19 mouse cellular contexts compared by ENCODE assay signal in genomic region chr8:95848061-95848551, GRCm38 (mm10). TPM values are rescaled to one million over a fixed set of nuclear protein-coding genes. Genes with fewer than 3 reads are reported as not detected.
DNase-seq lines count a peak whose midpoint lies in the region; ATAC-seq and TF ChIP-seq lines count a peak whose summit lies in the region.
"Had no signal": no experiment of that assay in that cellular context is flagged by ENCODE, and none has a peak within 500 bp of the region (broad histone marks: within the 10 kb centered on the region; RNA-seq: fewer than 3 reads in every experiment).

No protein-coding gene starts in this region.

- H3ac ChIP-seq in myocyte (ENCODE audit: control insufficient read depth, insufficient read length) = no peak overlapping the region

- no peak for TF ChIP-seq POLR2A in brain, embryonic 14.5 days (IDR thresholded peaks at IDR 0.05; ENCODE audit: borderline replicate concordance, extremely low read depth, insufficient read depth, insufficient read length, poor library complexity, severe bottlenecking)
- TF ChIP-seq POLR2A in myocyte (IDR thresholded peaks at IDR 0.05; ENCODE audit: insufficient read length, low read depth) = no peak

- H3K4me1 ChIP-seq in heart, embryonic 15.5 days (replicated peaks) = peaks cover 16% of the 10 kb centered on the region
- H3K4me1 ChIP-seq in heart, embryonic 11.5 days (ENCODE audit: control insufficient read depth, insufficient read depth, low read length) = peaks cover 9% of the 10 kb centered on the region

- DNase-seq in right cerebral cortex, postnatal 25 days = peak; percentile 15
- DNase-seq in right cerebral cortex, postnatal 36 days (ENCODE audit: low spot score in 2 of 2) = no peak
- peak; percentile 28 for DNase-seq in brain, embryonic 14.5 days (ENCODE audit: low read depth)
- no peak for DNase-seq in urinary bladder, adult 18-20 months (ENCODE audit: low spot score in 2 of 2)
- DNase-seq in kidney, adult 9 months = no peak
- DNase-seq: adrenal gland, postnatal 10 days; cerebellum, postnatal 36 days; gastrocnemius, postnatal 14 days; kidney, postnatal 4 days; lung, postnatal 36 days; retina, postnatal 1 day; thymus, adult 2 months had no signal

- TF ChIP-seq CTCF in brain, embryonic 14.5 days (IDR thresholded peaks at IDR 0.05; ENCODE audit: borderline replicate concordance, extremely low read depth, insufficient read depth, insufficient read length) = no peak

- H3K9me3 ChIP-seq in heart, embryonic 15.5 days (replicated peaks) = no peaks in the 10 kb centered on the region
- no peaks in the 10 kb centered on the region for H3K9me3 ChIP-seq in heart, embryonic 11.5 days (replicated peaks; ENCODE audit: control insufficient read depth, low read length)
- H3K9me3 ChIP-seq: hindbrain, embryonic 13.5 days; liver, embryonic 15.5 days; midbrain, embryonic 15.5 days had no signal

- peaks cover 27% of the 10 kb centered on the region for H3K79me2 ChIP-seq in myocyte (ENCODE audit: control insufficient read depth, insufficient read depth)

- peaks cover 16% of the 10 kb centered on the region; the same call in 1 of the 2 replicates for H3K36me3 ChIP-seq in heart, embryonic 15.5 days
- peaks cover 5% of the 10 kb centered on the region; the same call in 1 of the 2 replicates for H3K36me3 ChIP-seq in heart, embryonic 11.5 days (ENCODE audit: control insufficient read depth, insufficient read depth, low read length)
- H3K36me3 ChIP-seq in myocyte (ENCODE audit: control insufficient read depth, insufficient read depth) = peaks cover 41% of the 10 kb centered on the region

- H3K27me3 ChIP-seq in heart, embryonic 15.5 days = no peaks in the 10 kb centered on the region
- no peaks in the 10 kb centered on the region for H3K27me3 ChIP-seq in heart, embryonic 11.5 days (ENCODE audit: control insufficient read depth, insufficient read depth, low read length)
- no peaks in the 10 kb centered on the region for H3K27me3 ChIP-seq in myocyte (ENCODE audit: control insufficient read depth, insufficient read depth, insufficient read length)
- H3K27me3 ChIP-seq: hindbrain, embryonic 13.5 days; liver, embryonic 15.5 days; midbrain, embryonic 15.5 days had no signal

- 0 out of 2 replicates have a peak overlapping the region, but pooled peaks have one; percentile 13 for H3K4me2 ChIP-seq in heart, embryonic 15.5 days
- no peak overlapping the region; the same call in 1 of the 2 replicates for H3K4me2 ChIP-seq in heart, embryonic 11.5 days
- H3K4me2 ChIP-seq in myocyte (ENCODE audit: low read depth) = no peak overlapping the region
- H3K4me2 ChIP-seq: hindbrain, embryonic 13.5 days; liver, embryonic 15.5 days; midbrain, embryonic 15.5 days had no signal

- no peak overlapping the region for H3K9ac ChIP-seq in heart, embryonic 15.5 days
- H3K9ac ChIP-seq in heart, embryonic 11.5 days (ENCODE audit: low read depth, low read length) = no peak overlapping the region
- H3K9ac ChIP-seq: hindbrain, embryonic 13.5 days; liver, embryonic 15.5 days; midbrain, embryonic 15.5 days had no signal

- no peak overlapping the region for H3K27ac ChIP-seq in heart, embryonic 15.5 days
- H3K27ac ChIP-seq in heart, embryonic 11.5 days (ENCODE audit: low read depth, low read length) = no peak overlapping the region
- H3K27ac ChIP-seq: hindbrain, embryonic 13.5 days; liver, embryonic 15.5 days; midbrain, embryonic 15.5 days had no signal

- no peak for ATAC-seq in heart, embryonic 15.5 days (replicated peaks; ENCODE audit: insufficient number of reproducible peaks, insufficient read depth, low FRiP score, low read depth)
- no peak; the same call in 1 of the 2 replicates for ATAC-seq in heart, embryonic 11.5 days (replicated peaks; ENCODE audit: insufficient number of reproducible peaks, low FRiP score, low TSS enrichment)
- ATAC-seq: intestine, embryonic 16.5 days; midbrain, embryonic 15.5 days had no signal

- no peak overlapping the region for H3K4me3 ChIP-seq in heart, embryonic 15.5 days
- H3K4me3 ChIP-seq in heart, embryonic 11.5 days (ENCODE audit: low read depth, low read length) = no peak overlapping the region
- no peak overlapping the region for H3K4me3 ChIP-seq in myocyte
- H3K4me3 ChIP-seq: hindbrain, embryonic 13.5 days; liver, embryonic 15.5 days; midbrain, embryonic 15.5 days had no signal

- 75% methylated on average over 24 of the region's 24 CpGs for WGBS in heart, embryonic 15.5 days
- WGBS in heart, embryonic 11.5 days (ENCODE audit: insufficient replicate concordance) = 77% methylated on average over 24 of the region's 24 CpGs

TF ChIP-seq in myocyte, 11 proteins besides CTCF, POLR2A, EP300 and RAD21:
- TF ChIP-seq MYOD1 (IDR thresholded peaks at IDR 0.05; ENCODE audit: control insufficient read depth in 1 of 3, insufficient read length in 2 of 3, low read depth in 2 of 3) (no peak), POLR2AphosphoS2 (IDR thresholded peaks at IDR 0.05; ENCODE audit: insufficient read length, low read depth) (peak; percentile 14)
TF ChIP-seq in myocyte: peak in this region for 1.

RNA-seq across cellular contexts. Expression of gene Slc38a7, which starts 5.2 kb away (rescaled TPM):
- polyA plus RNA-seq in heart, embryonic 15.5 days (2015; fragmentation: Nextera tagmentation; extraction: Ambion mirVana) = 10.1 and 13.7 TPM in 2 replicates
- 11.8 and 12.4 TPM in 2 replicates for polyA plus RNA-seq in heart, embryonic 11.5 days (2014; fragmentation: Nextera tagmentation; extraction: Ambion mirVana)
- polyA plus RNA-seq in brain, embryonic 14.5 days (2012; rRNA removed) = 36.1 and 38.0 TPM in 2 replicates
- 46.9 TPM for polyA plus RNA-seq in myocyte (2012; fragmentation: generic; extraction: Trizol)

RNA-seq across cellular contexts. Expression of gene Sap18b, which starts 23.0 kb away (rescaled TPM):
- polyA plus RNA-seq in heart, embryonic 15.5 days (2015; fragmentation: Nextera tagmentation; extraction: Ambion mirVana) = 216 and 275 TPM in 2 replicates
- 337 and 363 TPM in 2 replicates for polyA plus RNA-seq in heart, embryonic 11.5 days (2014; fragmentation: Nextera tagmentation; extraction: Ambion mirVana)
- 70.2 and 77.9 TPM in 2 replicates for polyA plus RNA-seq in brain, embryonic 14.5 days (2012; rRNA removed)
- 157 TPM for polyA plus RNA-seq in myocyte (2012; fragmentation: generic; extraction: Trizol)

RNA-seq across cellular contexts. Expression of gene Got2, which starts 40.2 kb away (rescaled TPM):
- polyA plus RNA-seq in heart, embryonic 15.5 days (2015; fragmentation: Nextera tagmentation; extraction: Ambion mirVana) = 355 and 390 TPM in 2 replicates
- polyA plus RNA-seq in heart, embryonic 11.5 days (2014; fragmentation: Nextera tagmentation; extraction: Ambion mirVana) = 132 and 141 TPM in 2 replicates
- 126 and 154 TPM in 2 replicates for polyA plus RNA-seq in brain, embryonic 14.5 days (2012; rRNA removed)
- 241 TPM for polyA plus RNA-seq in myocyte (2012; fragmentation: generic; extraction: Trizol)

RNA-seq across cellular contexts. Expression of gene Cnot1, which starts 40.8 kb away (rescaled TPM):
- 37.2 and 45.0 TPM in 2 replicates for polyA plus RNA-seq in heart, embryonic 15.5 days (2015; fragmentation: Nextera tagmentation; extraction: Ambion mirVana)
- polyA plus RNA-seq in heart, embryonic 11.5 days (2014; fragmentation: Nextera tagmentation; extraction: Ambion mirVana) = 72.8 and 94.6 TPM in 2 replicates
- polyA plus RNA-seq in brain, embryonic 14.5 days (2012; rRNA removed) = 95.3 and 115 TPM in 2 replicates
- polyA plus RNA-seq in myocyte (2012; fragmentation: generic; extraction: Trizol) = 32.7 TPM

Comparison
In these comparisons a context has a peak if more than half of its experiments do, and no peak if none do; other contexts are left out.
1. DNase-seq: peak in right cerebral cortex, postnatal 25 days (single experiment) and brain, embryonic 14.5 days (single experiment); none in right cerebral cortex, postnatal 36 days (0 of 2), urinary bladder, adult 18-20 months (0 of 2) and kidney, adult 9 months (single experiment).